Mouse (Mus musculus) spleen, adult 2 months (tissue): ENCODE data around the gene Pfas. TPM values are rescaled to one million over a fixed set of nuclear protein-coding genes. Genes with fewer than 3 reads are reported as not detected.
"Not testable (repeated sequence)": the region's sequence is repeated elsewhere in the genome, so short reads cannot be mapped to it uniquely, and the experiment has no call there.

Experiments
- DNase-seq, 2 experiments: peaks; one replicate each; pipeline versions ENCODE4 v3.0.0 to v3.0.0-alpha.2; 2012 to 2021; ENCODE audit warnings: low spot score in 2 of 2, low read depth in 1 of 2
- H3K27ac ChIP-seq: fragments of 200-500 bp; 2 replicates; pipeline ENCODE4 v1.5.1; 2012; ENCODE audit warnings: low read length, inconsistent platforms; ENCODE audit not compliant: insufficient read depth
- H3K27me3 ChIP-seq: fragments of 200-500 bp; 2 replicates; pipeline ENCODE4 v1.6.1; 2012; ENCODE audit warnings: mild to moderate bottlenecking, moderate library complexity, low read length, inconsistent platforms; ENCODE audit not compliant: control insufficient read depth, insufficient read depth
- H3K36me3 ChIP-seq: fragments of 200-500 bp; 2 replicates; pipeline ENCODE4 v1.6.1; 2012; ENCODE audit warnings: mild to moderate bottlenecking, low read length, inconsistent platforms; ENCODE audit not compliant: control insufficient read depth, insufficient read depth
- H3K4me1 ChIP-seq: fragments of 200-500 bp; 2 replicates; pipeline ENCODE4 v1.6.1; 2011; ENCODE audit warnings: inconsistent platforms; ENCODE audit not compliant: control insufficient read depth, insufficient read depth, insufficient read length
- H3K4me3 ChIP-seq: fragments of 200-500 bp; 2 replicates; pipeline ENCODE4 v1.5.1; 2011; ENCODE audit warnings: mild to moderate bottlenecking, inconsistent platforms; ENCODE audit not compliant: insufficient read depth, insufficient read length; ENCODE audit errors: extremely low read depth
- CTCF ChIP-seq: fragments of 200-500 bp; IDR thresholded peaks from 2 replicates; pipeline ENCODE4 v1.5.1; 2011; ENCODE audit warnings: mild to moderate bottlenecking, inconsistent platforms; ENCODE audit not compliant: insufficient read depth, insufficient read length, insufficient replicate concordance; ENCODE audit errors: extremely low read depth
- POLR2A ChIP-seq: fragments of 200-500 bp; IDR thresholded peaks from 2 replicates; pipeline ENCODE4 v1.6.1; 2011; ENCODE audit warnings: low read depth, low read length, inconsistent platforms
- WGBS: fragments of 180-500 bp; shearing (Covaris S2); methylation state at CpG from one replicate; pipeline ENCODE4 v1.1.7; 2018; 5-methylcytosine and 5-hydroxymethylcytosine counted together
- polyA plus RNA-seq: library from polyadenylated mRNA; depleted of rRNA; stranded (reverse); fragments of >200 nt; gene quantifications from 2 replicates; pipeline ENCODE4 v1.2.3, GENCODE M21; 2012

Gene Pfas
- polyA plus RNA-seq, 1 experiment: 14.0 TPM

DNA sequence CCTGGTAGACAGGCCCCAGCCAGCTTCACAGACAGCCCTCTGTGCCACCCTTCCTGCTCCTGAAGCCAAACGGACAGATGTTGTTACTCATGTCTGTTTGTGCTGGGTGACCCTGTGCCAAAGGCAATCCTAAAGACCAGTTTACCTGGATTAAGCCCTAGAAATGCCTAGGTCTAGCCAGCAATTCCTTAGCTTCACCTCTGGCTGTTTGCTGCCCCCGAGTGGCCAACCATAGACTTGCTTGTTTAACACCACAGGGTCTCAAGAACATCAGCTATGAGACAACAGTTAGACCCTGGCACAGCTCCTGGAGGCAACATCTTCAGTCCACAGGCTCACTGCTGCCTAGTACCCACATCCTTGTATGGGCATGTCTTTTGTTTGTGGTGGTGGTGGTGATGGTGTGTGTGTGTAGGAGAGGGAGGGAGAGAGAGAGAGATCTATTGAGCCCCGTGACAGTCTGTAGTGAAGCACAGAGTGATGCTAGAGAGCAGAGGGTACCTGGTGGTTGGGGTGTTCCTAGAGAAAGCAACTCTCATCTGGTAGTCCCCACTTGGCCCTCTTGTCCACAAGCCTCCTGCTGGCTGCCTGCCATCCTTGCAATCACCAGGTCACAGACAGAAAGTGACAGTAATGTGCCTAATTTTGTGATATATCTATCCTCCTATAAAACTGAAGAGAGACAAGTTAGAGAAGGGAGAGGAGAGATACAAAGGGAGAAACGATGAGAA, 25.5 kb downstream of the Pfas start:
- H3K27ac ChIP-seq: no peak overlapping the region
- H3K4me1 ChIP-seq: no peaks in the 10 kb centered on the region
- peaks cover 3% of the 10 kb centered on the region for H3K36me3 ChIP-seq
- no peaks in the 10 kb centered on the region for H3K27me3 ChIP-seq
- DNase-seq: peak; percentile 30 to 69
- H3K4me3 ChIP-seq: no peak overlapping the region
- TF ChIP-seq CTCF: peak; percentile 71; the same call in 1 of the 2 replicates
- no peak for TF ChIP-seq POLR2A
- WGBS: 28% methylated on average over 4 of the region's 4 CpGs

GRCm38 (mm10) chr11:68980919-68981318, 27.3 kb downstream of the Pfas start:
- H3K27me3 ChIP-seq: no peaks in the 10 kb centered on the region
- no peak for TF ChIP-seq POLR2A
- no peak for TF ChIP-seq CTCF
- no peaks in the 10 kb centered on the region for H3K36me3 ChIP-seq
- 87% methylated on average over 3 of the region's 3 CpGs for WGBS
- no peak overlapping the region for H3K27ac ChIP-seq
- no peak for DNase-seq
- no peak overlapping the region for H3K4me3 ChIP-seq
- no peaks in the 10 kb centered on the region for H3K4me1 ChIP-seq

DNA sequence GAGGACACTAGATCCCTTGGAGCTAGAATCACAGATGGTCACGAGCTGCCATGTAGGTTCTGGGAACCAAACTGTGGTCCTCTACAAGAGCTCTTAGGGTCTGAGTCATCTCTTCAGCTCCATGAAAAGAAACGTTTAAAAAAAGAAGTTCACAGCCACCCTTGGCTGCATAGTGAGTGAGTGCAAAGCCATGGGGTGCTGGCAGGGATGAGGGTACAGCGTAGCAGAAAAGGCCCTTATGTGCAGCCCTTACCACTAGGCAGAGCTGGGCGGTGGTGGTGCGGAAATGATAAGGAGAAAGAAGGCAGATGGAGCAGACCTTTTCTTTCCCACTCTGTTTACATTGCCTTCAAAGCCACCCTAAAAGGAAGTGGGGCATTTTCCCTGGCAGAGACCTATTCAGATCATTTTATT, 28.9 kb downstream of the Pfas start:
- no peaks in the 10 kb centered on the region for H3K4me1 ChIP-seq
- H3K36me3 ChIP-seq: no peaks in the 10 kb centered on the region
- no peaks in the 10 kb centered on the region for H3K27me3 ChIP-seq
- WGBS: 42% methylated on average over 5 of the region's 5 CpGs
- no peak for DNase-seq
- H3K27ac ChIP-seq: no peak overlapping the region
- TF ChIP-seq CTCF (no peak), POLR2A (no peak)
- H3K4me3 ChIP-seq: no peak overlapping the region

- Histone ChIP-seq H3K27ac (no peak overlapping the region), H3K4me1 (peaks cover 4% of the 10 kb centered on the region; the same call in 1 of the 2 replicates), H3K27me3 (no peaks in the 10 kb centered on the region), H3K4me3 (no peak overlapping the region), H3K36me3 (no peaks in the 10 kb centered on the region)
- 96% methylated on average over 1 of the region's 1 CpGs for WGBS
- TF ChIP-seq CTCF: no peak
- no peak for TF ChIP-seq POLR2A
- DNase-seq: no peak
These were observed 32.7 kb downstream of the Pfas start for GRCm38 (mm10) chr11:68975601-68976000.

GRCm38 (mm10) chr11:68975085-68975484, 33.2 kb downstream of the Pfas start, which contains the start of gene Rangrf:
TSS of gene Rangrf (minus strand) at chr11:68975185.
- H3K36me3 ChIP-seq: no peaks in the 10 kb centered on the region
- 86% methylated on average over 7 of the region's 7 CpGs for WGBS
- no peak within 1 kb of the TSS for H3K4me3 ChIP-seq
- H3K4me1 ChIP-seq: peaks cover 4% of the 10 kb centered on the region; the same call in 1 of the 2 replicates
- TF ChIP-seq CTCF: no peak
- TF ChIP-seq POLR2A: no peak
- no peaks in the 10 kb centered on the region for H3K27me3 ChIP-seq
- DNase-seq: no peak
- H3K27ac ChIP-seq: no peak within 1 kb of the TSS

GRCm38 (mm10) chr11:68974059-68974450, 34.2 kb downstream of the Pfas start:
- Histone ChIP-seq H3K4me1 (peaks cover 4% of the 10 kb centered on the region; the same call in 1 of the 2 replicates), H3K36me3 (no peaks in the 10 kb centered on the region), H3K27me3 (no peaks in the 10 kb centered on the region), H3K4me3 (peak overlapping the region; percentile 19; the same call in 1 of the 2 replicates), H3K27ac (no peak overlapping the region)
- no peak for DNase-seq
- 67% methylated on average over 6 of the region's 6 CpGs for WGBS
- no peak for TF ChIP-seq CTCF
- TF ChIP-seq POLR2A: no peak

DNA sequence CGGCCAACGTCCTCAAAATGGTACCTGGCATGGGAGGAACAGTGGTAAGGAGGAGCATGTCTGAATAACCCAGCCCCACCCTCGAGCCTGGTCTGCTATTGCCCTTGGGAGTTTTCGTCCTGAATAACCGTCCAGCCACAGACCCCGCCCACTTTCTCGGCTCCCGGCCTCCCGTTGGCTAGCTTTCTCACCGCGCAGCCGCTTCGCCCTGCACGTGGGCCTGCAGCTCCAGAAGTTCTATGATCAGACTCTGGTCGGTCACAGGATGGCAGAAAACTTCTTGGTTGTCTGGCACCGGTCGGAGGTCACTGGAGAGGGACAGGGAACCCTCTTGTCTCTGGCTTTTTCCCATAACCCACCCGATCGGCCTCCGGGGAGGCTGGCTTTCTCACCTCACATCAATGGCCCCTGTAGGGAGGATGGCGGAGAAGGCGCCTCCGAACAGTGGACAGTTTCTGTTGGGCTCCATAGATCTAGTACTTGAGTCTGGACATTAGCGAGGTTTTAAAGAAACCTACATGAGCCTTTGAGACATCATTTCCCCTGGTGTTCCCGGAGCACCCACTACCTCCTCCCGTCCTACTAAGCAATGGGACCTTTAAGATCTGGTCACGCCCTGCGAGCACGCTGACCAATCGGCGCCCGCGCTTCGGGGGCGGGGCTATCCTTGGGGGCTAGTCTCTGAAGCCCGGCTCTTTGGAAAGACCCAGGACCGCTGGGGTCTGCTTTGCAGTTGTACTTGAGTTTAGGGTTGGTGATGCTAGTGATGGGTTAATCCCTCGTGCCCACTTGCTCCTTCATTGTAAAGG, 34.8 kb downstream of the Pfas start:
- H3K4me1 ChIP-seq, H3K27me3 ChIP-seq, H3K36me3 ChIP-seq, H3K27ac ChIP-seq: not testable (repeated sequence)
- 1% methylated on average over 38 of the region's 38 CpGs for WGBS
- peak; percentile 15 to 68 for DNase-seq
- H3K4me3 ChIP-seq: peak overlapping the region; percentile 47
